Comparison of ENCODE assay signal across 15 mouse cellular contexts in the genomic region with DNA sequence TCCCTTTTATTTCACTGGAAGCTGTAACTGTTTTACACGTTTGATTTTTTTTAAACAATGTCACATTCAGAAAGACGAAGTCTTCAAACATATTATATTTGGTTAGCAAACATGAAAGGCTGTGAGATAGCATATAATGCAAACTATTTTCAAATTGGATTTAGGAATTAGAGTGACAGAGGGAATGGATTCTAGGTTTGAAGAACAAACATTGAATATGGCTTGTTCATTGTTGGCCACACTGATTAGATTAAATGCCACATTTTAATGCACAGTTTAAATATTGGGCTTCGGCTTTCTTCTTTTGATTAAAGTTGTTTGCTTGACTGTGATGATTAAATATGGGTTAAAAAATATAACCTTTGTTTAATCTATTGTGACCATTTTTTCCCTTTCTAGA.
"Had no signal": no experiment of that assay in that cellular context is flagged by ENCODE, and none has a peak within 500 bp of the region (broad histone marks: within the 10 kb centered on the region; RNA-seq: fewer than 3 reads in every experiment).

No protein-coding gene starts in this region.

- H3K4me3 ChIP-seq: neural tube, embryonic 12.5 days; neural tube, embryonic 13.5 days; neural tube, embryonic 15.5 days had no signal

- H3K4me2 ChIP-seq: neural tube, embryonic 12.5 days; neural tube, embryonic 13.5 days; neural tube, embryonic 15.5 days had no signal

- H3K27ac ChIP-seq: neural tube, embryonic 12.5 days; neural tube, embryonic 13.5 days; neural tube, embryonic 15.5 days had no signal

- H3K27me3 ChIP-seq: neural tube, embryonic 12.5 days; neural tube, embryonic 13.5 days; neural tube, embryonic 15.5 days had no signal

- H3K36me3 ChIP-seq: neural tube, embryonic 12.5 days; neural tube, embryonic 13.5 days; neural tube, embryonic 15.5 days had no signal

- DNase-seq: retina, postnatal 1 day; right cerebral cortex, adult 18-20 months; right cerebral cortex, postnatal 14 days; right cerebral cortex, postnatal 25 days; right cerebral cortex, postnatal 4 days; spleen, adult 18-20 months; thymus, adult 18-20 months; thymus, adult 2 months; thymus, postnatal 14 days; thymus, postnatal 25 days; thymus, postnatal 36 days; thymus, postnatal 4 days had no signal

- H3K9me3 ChIP-seq: neural tube, embryonic 12.5 days; neural tube, embryonic 13.5 days; neural tube, embryonic 15.5 days had no signal

- H3K4me1 ChIP-seq: neural tube, embryonic 12.5 days; neural tube, embryonic 15.5 days had no signal

- H3K9ac ChIP-seq: neural tube, embryonic 12.5 days; neural tube, embryonic 13.5 days; neural tube, embryonic 15.5 days had no signal
